Mouse (Mus musculus): ENCODE data around the gene Pkdrej. TPM values are rescaled to one million over a fixed set of nuclear protein-coding genes. Genes with fewer than 3 reads are reported as not detected.
"Not testable (repeated sequence)": the region's sequence is repeated elsewhere in the genome, so short reads cannot be mapped to it uniquely, and the experiment has no call there.

Gene Pkdrej
- under 1 TPM; 0.15 to 0.45 TPM for total RNA-seq (2021)
- long read RNA-seq, experiment 1: 0 reads
- long read RNA-seq, experiment 2: 0 reads

DNA sequence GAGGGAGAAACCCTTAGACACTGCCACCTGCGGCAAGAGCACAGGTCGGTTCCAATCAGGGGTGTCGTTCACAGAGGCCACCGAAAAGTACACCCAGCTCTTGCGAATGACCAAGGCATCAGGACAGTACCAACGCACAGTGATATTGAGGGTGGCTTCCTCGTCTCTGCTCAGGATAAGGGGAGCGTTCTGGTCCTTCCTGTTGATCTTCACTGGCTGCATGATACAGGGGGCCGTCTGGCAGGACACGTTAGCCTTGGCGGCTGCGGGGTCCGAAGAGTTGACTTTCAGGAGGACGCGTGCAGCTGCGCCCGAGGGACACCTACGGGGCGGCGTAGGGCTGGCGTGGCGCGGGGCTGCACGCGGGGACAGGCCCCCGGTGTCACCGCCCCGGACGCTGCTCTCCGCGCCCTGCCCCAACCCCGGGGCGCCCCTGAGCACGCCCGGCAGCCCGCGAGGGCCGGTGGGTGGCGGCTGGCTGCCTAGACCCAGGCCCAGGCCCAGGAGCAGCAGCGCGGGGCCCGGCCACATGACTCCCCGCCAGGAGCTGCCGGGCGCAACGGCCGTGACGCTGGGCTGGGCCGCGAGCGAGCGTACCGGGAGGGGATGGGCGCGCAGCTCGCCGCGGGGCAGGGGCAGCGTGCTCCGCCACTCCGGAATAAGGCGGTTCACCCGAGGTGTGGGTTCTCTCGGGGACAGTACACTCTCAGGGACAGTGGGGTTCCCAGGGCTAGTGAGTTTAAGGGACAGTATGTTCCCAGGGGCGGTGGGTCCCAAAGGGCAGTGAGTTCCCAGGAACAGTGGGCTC lies at the start of gene Pkdrej:
Gene Pkdrej, minus strand, starts transcription at position 532 of the 808 bp plus-strand sequence.
- peak; percentile 74 for DNase-seq

DNA sequence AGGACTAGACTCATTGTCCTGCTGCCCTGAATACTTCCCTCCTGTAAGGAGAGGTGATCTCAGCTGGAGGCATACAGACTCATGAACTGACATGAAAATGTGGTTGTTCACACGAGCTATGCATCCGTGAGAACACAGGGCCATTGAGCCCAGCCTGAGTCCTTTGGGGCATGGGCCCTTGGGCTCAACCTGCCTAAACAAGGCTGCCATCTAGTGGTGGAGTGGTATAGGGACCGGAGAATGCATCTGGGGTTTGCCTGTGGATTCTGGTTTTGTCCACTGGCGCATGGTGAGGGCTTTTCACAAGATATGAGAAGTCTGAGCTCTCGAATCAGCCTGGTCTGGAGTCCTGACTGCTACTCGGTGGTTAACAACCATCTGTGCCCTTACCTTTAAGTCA lies 46.2 kb upstream of the Pkdrej start:
- DNase-seq: peak; percentile 82

DNA sequence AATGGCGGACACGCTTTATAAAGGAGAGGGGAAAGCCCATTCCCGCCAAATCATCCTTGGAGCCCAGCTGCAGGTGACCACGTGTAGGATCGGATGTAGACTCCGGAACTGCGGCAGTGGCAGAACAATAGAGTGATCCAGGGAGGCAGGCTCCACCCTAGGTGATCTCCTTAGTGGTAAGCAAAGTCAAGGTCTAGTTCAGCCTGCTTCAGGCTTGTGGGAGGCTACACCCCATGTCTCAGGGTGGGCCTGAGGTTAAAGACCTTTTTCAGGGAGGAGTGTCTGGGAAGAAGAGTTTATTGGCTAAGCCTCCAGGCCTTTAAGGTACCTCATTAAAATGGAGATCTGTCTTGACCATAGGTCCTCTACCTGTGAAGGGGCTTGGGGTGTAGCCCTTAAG lies 44.4 kb upstream of the Pkdrej start:
- DNase-seq: not testable (repeated sequence)

DNA sequence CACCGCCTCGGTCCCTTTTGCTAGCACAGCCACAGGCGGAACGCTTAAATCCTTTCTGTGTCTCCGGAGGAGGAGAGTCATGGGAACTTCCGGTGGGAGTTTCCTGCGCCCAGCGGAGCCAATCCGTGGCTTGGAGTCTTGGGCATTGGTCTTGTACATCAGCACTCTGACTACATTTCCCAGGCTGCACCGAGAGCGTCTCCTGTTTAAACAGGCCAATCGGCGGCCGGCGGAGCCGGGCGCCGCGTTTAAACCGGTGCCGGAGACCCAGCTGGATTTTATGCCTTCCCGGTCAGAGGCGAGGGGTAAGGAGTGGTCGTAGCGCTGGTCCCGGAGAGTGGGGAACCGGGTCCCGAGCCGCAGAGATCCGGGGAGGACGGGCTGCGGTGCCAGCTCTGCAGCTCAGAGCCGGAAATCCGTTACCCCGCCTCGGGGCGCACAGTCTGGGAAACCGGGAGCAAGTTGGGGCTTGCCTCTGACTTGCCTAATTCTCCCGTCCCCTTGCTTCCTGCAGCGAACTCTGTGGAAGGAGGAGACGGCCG lies 38.0 kb upstream of the Pkdrej start, which contains the start of gene Gtse1:
Gene Gtse1, plus strand, starts transcription at position 256 of the 542 bp plus-strand sequence.
- DNase-seq: peak; percentile 94

DNA sequence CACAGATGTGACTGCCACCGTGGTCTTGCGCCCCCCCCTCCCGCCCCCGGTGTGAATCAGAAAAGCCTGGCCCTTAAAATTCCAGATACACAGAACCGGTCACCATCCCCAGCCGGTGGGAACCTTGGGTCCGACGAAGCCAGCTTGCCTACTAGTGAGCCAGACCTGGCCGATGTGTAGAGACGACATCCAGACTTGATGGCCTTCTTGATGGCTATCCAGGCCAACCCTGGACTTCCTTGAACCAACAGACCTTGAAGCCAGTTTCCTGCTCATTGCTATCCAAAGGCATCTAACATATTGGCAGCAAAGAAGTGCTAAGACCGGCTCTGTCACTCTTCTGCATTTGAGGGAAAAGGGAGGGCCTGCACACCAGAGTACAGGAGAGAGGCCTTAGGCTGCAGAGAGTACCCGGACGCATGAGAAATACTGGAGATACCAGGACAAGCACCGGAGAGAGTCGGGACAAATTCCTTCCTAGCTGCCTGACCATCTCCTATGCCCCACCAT lies 37.5 kb upstream of the Pkdrej start:
- peak; percentile 36 for DNase-seq

DNA sequence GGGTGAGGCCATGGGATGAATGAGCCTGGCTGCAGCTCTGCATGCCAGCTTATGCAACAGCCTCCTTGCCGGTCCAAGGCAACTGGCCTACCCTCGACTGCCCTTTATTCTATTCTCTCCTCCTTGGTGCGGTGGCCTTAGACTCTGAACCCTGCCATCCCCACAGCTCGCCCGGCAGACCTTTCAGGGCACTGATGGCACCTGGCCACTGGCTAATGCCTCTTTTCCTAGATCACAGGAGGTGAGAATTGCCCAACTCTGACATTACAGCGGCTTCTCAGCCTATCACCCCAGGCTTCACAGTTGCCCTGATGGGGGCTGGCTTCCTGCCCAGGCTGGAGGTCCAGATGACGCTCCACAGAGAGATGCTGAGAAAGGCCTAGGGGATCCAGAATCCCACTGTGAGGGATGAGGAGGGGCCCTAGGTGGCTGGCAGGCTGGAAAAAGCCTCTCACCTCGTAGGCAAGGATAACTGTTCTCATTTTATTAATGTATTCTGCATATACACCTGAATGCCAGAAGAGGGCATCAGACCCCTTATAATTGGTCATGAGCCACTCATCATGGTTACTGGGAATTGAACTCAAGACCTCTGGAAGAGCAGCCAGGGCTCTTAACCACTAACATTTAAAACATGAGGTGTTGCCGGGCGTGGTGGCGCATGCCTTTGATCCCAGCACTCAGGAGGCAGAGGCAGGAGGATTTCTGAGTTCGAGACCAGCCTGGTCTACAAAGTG lies 30.3 kb upstream of the Pkdrej start:
- DNase-seq: no peak

DNA sequence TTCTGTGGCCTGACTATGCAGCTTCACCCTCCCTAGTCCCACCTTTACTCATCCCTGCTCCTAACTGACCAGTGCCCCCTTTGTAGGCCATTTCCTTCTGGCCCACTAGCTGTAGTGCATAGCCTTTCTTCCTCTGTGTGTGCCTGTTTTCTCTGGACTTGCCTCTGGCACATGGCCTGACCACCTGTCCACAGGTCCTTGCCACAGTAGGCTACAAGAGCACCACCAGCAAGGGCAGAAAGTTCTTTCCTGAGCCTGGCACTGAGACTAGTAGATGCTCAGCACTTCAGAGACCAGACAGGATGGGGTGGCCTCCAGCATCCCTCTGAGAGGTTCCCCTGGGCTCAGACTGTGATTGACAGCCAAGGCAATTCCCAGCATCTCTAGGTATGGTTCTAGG lies 23.5 kb upstream of the Pkdrej start:
- DNase-seq: no peak

DNA sequence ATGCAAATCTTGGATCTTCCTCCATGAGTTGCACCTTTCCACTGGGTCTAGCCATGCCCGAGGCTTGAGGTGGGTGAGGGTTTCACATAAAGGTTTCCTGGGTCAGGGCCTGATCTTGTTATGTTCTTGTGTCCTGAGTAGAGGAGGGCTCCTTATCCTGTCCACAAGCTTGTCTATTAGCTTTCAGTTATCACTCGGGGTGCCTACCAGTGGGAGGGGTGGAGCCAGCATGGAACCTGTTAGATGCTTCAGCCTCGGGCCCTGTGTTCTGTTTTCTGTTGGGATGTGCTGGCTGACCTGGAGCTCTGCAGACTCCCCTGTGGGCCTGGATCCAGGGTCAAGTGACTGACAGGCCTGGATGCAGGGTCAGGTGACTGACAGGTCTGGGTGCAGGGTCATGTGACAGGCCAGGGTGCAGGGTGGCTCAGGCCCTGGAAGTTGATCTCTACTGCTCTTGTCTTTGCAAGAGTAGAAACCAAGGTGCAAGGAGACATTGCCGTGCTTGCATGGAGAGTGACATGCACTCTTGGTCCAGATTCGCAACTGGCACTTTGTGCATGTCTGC lies 20.3 kb upstream of the Pkdrej start:
- DNase-seq: no peak

DNA sequence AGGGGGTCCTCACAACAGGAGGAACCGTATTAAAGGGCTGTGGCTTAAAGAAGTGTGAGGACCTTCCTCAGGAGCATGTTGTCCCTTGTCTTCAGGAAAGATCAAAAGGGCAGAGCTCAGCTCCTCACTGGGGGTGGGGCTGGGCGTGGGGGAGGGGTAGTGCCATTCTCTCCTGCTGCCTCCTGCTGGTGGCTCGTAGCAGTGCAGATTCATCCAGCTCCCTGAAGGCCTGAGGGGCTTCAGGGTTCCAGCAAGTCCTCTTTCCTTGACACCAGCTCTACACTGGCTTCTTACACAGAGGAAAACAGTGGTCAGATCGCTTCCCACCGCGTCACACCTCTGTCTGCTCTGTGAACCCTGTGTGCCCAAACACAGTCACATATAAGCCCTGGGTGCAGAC lies 19.4 kb upstream of the Pkdrej start:
- peak; percentile 55 for DNase-seq

DNA sequence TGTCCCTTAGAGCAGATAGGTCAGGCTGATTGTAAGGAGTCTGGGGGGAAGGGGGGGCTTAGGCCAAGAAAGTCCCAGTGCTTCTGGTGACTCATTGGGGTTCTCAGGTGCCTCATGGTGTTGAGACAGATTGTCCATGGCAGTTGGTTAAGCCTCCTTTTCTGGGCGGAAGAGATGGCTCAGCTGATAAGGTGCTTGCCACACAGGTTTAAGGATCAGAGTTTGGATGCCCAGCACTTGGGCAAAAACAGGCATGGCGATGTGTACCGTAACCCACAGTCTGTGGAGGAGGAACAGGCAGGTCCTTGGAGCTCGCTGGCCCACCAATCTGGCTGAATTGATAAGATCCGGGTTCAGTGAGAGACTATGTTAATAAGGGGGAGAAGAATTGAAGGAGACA lies 15.4 kb upstream of the Pkdrej start:
- DNase-seq: no peak

DNA sequence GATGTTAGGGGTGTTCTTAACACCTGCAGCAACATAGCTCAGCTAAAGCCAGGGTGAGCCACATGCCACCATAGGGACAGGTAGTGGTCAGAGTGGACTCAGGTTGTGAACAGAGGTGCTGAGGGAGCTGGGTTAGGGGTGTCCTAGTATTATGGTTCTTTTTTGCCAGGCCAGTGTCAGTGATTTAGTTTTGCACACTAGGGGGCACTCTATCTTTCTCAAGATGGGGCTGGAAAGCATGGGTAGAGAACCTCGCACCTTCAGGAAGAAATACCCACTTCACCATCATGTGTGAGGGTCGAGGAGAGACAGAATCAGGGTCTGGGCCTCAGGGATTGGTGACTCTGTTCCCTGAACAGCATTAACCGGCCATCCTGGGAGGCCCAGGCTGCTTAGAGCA lies 13.8 kb upstream of the Pkdrej start:
- DNase-seq: no peak

DNA sequence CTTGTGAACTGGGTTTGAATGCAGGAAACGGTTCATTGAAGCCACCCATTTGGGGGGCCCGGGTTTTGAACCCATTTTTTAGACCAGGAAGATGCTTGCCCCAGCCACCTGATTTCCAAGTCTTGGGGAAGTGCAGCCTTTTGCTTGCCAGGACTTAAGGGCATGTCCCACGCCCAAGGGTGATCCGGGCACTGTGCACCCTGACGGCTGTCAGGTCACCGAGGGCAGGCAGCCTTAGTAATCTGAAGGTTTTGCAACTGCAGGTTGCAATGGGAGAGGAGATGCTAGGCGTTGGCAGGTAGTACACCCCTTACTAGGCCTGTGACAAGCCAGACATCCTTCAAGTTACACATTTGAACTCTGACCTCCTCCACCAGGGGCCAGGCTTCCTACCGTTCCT lies 11.1 kb upstream of the Pkdrej start:
- no peak for DNase-seq

DNA sequence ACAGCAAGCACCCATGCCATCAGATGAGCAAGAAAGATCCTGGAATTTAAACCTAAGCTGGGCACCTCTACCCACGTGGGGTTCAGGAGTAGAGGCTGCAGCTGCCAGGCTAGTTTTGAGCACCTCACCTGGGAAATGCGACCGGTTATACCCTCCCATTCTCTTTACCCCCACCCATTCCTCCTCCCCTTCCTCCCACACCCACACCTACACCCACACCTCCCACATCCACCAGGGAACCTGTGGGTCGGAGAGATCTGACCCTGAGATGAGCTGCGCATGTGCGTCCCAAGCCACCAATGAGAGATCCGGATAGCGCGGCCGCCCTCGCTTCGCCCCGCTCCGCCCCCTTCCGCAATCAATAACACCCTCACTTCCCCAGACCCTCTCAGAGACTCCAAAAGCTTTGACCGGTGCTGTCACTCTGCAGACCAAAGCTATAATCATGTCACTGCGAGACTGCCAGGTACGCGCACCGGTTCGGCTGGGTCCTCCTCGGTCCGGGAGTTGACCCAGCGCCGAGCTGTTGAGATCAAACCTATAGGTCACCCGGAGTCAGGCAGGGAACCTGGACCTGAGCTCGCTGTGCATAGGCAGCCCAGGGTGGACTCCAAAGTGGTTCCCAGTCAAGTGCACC lies 10.5 kb upstream of the Pkdrej start, which contains the start of gene Ttc38:
Gene Ttc38, plus strand, starts transcription at position 353 of the 637 bp plus-strand sequence.
- DNase-seq: peak; percentile 89

DNA sequence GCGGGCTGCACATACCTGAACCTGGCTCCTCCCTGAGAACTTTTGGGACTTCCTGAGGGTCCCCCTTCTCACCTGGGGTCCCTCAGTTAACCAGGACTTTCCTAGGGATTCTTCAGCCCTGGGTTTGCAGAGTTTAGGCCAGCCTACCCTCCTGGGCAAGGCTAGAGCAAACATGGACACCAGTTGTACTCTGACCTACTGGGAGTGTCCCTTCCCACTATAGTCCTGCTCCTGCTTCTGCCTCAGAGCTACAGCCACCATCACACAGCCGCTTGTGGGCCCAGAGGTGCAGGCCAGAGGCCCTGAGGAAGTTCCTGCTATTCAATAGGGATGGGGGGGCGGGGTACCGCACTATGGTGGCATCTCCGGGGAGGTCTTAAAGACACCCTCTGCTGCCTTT lies 7.9 kb upstream of the Pkdrej start:
- DNase-seq: no peak

DNA sequence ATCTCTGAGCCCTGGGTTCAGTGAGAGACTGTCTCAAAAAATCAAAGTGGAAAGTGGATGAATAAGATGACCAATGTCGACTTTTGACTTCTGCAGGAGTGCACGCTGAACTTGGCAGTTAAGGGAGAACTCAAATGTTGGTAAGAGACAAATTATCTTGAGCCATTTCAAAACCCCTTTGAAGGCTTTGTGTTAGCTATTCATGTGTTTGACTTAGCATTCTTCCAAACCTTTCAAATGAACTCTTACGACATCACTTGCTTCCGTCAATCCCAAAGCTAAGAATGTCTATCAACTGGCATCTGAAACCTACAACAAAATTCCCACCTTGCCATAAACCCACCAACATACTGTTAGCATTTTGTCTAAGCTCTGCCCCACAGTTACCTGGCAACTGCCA lies 6.5 kb upstream of the Pkdrej start:
- DNase-seq: no peak

DNA sequence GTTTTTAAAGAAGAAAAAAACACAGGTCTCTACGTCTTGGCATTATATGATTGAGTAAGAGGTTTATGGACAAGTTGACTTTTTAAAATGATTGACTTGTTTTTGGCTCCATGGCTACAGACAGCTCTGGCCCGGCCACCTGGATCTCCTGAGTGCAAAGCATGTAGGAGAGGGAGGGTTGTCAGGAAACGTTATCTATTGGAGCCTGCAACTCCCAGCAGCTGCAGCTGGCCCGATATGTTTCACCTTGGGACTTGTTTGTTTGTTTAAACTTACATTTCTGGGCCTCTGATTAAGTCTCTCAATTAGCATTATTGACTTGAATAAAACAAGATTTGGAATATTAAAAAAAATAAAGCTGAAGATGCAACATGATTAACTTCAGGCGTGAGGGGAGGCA lies 5.1 kb upstream of the Pkdrej start:
- no peak for DNase-seq

DNA sequence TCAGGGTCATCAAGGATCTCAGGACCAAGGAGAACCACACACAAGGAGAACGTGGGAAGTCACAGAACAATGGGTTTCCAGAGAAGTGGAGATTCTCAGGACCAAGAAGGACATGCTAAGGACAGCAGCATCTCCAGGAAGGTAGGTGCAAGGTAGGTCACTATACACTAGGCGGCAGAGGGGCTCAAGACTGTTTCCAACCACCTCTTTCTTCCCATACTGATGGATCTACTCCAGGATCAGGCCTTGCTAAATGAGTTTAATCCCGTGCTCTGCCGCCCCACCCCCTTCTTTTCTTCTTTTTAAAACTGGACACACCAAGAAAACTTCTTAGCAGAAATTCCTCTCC lies 451 bp upstream of the Pkdrej start:
- DNase-seq: no peak

DNA sequence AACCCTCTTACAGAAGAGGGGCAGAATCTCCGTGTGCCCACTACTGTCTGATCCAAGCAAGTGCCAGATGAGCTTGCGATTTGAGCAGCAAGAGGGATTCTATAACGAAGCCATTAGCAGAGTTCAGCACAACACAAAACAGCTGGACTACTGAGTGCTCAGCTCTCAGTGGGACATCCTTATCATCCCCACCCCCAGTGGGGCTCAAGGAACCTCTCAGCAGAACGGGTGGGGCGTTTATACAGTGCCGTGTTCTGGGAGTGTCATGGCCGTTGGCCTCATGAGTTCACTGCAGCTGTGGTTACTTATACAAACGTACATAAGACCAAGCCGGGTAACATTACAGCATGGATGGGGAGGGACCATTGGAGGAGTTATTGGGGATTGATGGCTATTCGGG lies 8.1 kb downstream of the Pkdrej start:
- DNase-seq: no peak

DNA sequence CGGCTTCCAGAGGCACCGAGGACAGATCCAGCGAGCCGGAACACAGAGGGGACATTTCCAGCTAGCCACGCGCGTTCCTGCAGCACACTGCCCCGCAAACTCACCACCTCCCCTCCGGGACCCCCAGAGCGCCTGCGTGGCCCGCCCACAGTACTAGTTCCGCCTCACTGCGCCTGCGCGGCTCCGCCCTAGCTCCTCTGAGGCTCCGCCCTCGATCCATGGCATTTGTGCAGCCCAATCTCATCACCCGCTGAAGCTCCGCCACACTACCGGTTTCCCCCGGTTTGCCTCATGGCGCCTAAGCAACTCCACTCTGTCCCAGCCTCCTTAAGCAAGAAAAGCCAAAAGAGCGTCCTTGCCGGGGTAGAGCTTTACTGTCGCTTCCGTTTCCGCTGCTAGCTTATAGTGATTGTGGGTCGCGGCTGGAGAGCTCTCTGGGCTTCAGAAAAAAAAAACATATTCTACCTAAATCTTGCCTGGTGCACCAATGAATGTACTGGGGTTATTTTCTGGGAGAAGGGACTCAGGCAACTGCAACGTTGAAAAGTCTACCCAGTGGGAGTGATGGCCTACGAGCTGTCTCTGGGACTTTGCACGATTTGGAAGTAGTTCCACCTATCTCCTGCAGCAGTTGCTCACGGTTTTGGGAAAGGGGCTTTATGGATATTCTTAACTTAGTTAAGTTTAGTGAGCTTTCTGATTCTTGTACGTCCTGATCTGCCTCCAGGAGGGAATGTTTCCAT lies 9.8 kb downstream of the Pkdrej start, which contains the start of gene Cdpf1:
Gene Cdpf1, minus strand, starts transcription at position 163 of the 743 bp plus-strand sequence.
- peak; percentile 99 for DNase-seq

DNA sequence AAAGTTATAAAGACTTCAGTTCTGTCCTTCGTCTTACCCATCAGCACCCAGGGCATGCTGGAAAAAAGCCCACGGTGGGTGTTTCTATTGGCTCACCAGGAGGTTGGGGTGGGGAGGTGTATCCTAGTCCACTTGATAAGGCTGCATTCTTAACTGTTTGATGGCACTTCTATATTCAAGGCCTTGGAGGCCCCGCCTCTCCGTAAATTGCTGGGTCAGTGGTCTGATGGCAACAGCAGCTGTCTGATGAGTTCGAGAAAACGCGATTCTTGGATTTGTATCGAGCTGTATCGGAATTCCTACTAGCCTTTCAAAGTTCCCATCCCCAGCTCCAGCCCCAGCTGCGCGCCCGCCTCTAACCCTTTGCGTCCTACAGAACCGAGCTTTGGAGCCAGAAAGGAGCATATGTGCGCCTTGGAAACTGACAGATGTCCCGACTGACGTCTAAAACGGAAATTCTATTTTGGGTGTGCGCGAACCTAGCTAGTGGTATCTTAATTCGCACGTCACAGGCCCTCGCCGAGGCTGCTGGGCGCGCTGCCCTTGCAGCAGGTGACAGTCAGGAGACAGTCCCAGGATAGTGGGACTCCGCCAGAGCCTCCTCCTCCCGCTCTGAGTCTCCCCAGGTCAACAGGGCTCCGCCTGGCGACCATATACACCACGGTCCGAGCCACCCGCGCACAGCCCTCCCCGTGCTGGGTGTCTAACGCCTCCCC lies 10.6 kb downstream of the Pkdrej start:
- peak; percentile 65 for DNase-seq

DNA sequence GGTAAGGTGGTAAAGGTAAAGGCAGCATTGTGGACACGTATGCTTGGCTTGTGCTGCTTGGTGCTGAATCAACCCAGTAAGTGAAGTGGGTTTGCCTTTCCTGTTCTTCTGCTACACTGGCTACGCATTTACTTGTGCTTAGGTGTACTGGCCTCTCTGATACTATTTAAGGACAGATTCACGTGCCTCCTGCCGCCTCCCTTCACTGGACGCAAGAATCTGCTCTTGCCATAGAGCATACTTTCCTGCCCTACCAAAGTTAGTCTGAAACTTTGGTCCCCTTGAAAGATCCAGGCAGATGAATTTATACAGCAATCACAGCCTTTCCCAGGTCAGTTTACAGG lies 11.1 kb downstream of the Pkdrej start:
- DNase-seq: no peak

Measured in adrenal gland, postnatal 10 days (tissue).